Mouse (Mus musculus): ENCODE measurements around the gene Kcnh7.

The Kcnh7 gene

GRCm38 (mm10) chr2:63183563-63184545 is at the start of gene Kcnh7:
Gene Kcnh7 (minus strand): TSS chr2:63184287.
- no peak for DNase-seq (ENCODE audit: low spot score)

GRCm38 (mm10) chr2:63207435-63207834 is 23.3 kb upstream of the Kcnh7 start:
- DNase-seq (ENCODE audit: low spot score): no peak

- no peak for DNase-seq (ENCODE audit: low spot score)
Observed at GRCm38 (mm10) chr2:63186014-63186413, 1.9 kb upstream of the Kcnh7 start.

GRCm38 (mm10) chr2:63184551-63185430 is 704 bp upstream of the Kcnh7 start:
- DNase-seq (ENCODE audit: low spot score): no peak

GRCm38 (mm10) chr2:63153701-63154100 is 30.4 kb downstream of the Kcnh7 start:
- no peak for DNase-seq (ENCODE audit: low spot score)

- no peak for DNase-seq (ENCODE audit: low spot score)
Observed at GRCm38 (mm10) chr2:63127762-63128516, 56.1 kb downstream of the Kcnh7 start.

- DNase-seq (ENCODE audit: low spot score): no peak
Observed at GRCm38 (mm10) chr2:63120316-63120715, 63.8 kb downstream of the Kcnh7 start.

- no peak for DNase-seq (ENCODE audit: low spot score)
Observed at GRCm38 (mm10) chr2:63117209-63118193, 66.6 kb downstream of the Kcnh7 start.

GRCm38 (mm10) chr2:63105971-63106370 is 78.1 kb downstream of the Kcnh7 start:
- DNase-seq (ENCODE audit: low spot score): no peak

- DNase-seq (ENCODE audit: low spot score): no peak
Observed at GRCm38 (mm10) chr2:63099676-63100075, 84.4 kb downstream of the Kcnh7 start.

- DNase-seq (ENCODE audit: low spot score): no peak
Observed at GRCm38 (mm10) chr2:63091775-63092174, 92.3 kb downstream of the Kcnh7 start.

- DNase-seq (ENCODE audit: low spot score): no peak
Observed at GRCm38 (mm10) chr2:63090447-63090846, 93.6 kb downstream of the Kcnh7 start.

GRCm38 (mm10) chr2:63058386-63058785 is 125.7 kb downstream of the Kcnh7 start:
- no peak for DNase-seq (ENCODE audit: low spot score)

GRCm38 (mm10) chr2:63049884-63050283 is 134.2 kb downstream of the Kcnh7 start:
- DNase-seq (ENCODE audit: low spot score): no peak

GRCm38 (mm10) chr2:63039718-63040117 is 144.4 kb downstream of the Kcnh7 start:
- DNase-seq (ENCODE audit: low spot score): no peak

- no peak for DNase-seq (ENCODE audit: low spot score)
Observed at GRCm38 (mm10) chr2:63014909-63015308, 169.2 kb downstream of the Kcnh7 start.

GRCm38 (mm10) chr2:63009141-63009540 is 174.9 kb downstream of the Kcnh7 start:
- no peak for DNase-seq (ENCODE audit: low spot score)

GRCm38 (mm10) chr2:63002784-63003183 is 181.3 kb downstream of the Kcnh7 start:
- no peak for DNase-seq (ENCODE audit: low spot score)

GRCm38 (mm10) chr2:62997692-62998091 is 186.4 kb downstream of the Kcnh7 start:
- no peak for DNase-seq (ENCODE audit: low spot score)

GRCm38 (mm10) chr2:62988616-62989015 is 195.5 kb downstream of the Kcnh7 start:
- DNase-seq (ENCODE audit: low spot score): no peak

- no peak for DNase-seq (ENCODE audit: low spot score)
Observed at GRCm38 (mm10) chr2:62983936-62984335, 200.2 kb downstream of the Kcnh7 start.

All from ovary, postnatal 10 days (tissue).